Mouse (Mus musculus): Measurements from ENCODE around the gene E2f6. TPM values are rescaled to one million over a fixed set of nuclear protein-coding genes. Genes with fewer than 3 reads are reported as not detected.

E2f6 gene
- polyA plus RNA-seq, 1 experiment from 2014 or later = 77.4 TPM

DNA sequence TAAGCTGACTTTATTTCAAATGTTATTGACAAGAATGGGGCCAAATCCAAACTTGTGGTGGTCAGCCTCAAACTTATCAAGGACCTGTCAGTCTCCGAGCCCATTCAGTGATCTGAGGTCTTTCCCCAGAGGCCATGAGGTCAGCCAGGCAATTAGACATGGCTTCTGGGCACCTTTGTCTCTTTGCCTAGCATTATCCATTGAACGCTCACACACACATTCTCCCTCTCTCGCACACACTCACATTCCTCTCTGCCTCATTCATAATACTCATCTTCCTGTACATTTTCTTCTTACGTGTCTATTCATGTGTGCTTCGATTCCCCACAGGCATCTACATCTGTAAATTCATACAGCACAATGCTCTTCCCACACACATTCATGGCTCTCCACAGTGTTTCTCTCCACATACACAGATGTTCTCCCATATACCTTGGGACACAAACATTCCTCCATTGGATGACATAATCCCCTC, 6.8 kb upstream of the E2f6 start:
- no peak overlapping the region for H3K27ac ChIP-seq
- peaks cover 36% of the 10 kb centered on the region for H3K4me1 ChIP-seq
- no peak overlapping the region for H3K4me3 ChIP-seq (replicated peaks)
- 12% methylated on average over 5 of the region's 5 CpGs for WGBS
- peaks cover 60% of the 10 kb centered on the region for H3K27me3 ChIP-seq
- no peaks in the 10 kb centered on the region for H3K9me3 ChIP-seq
- H3K9ac ChIP-seq = no peak overlapping the region
- H3K36me3 ChIP-seq (replicated peaks) = no peaks in the 10 kb centered on the region
- no peak overlapping the region for H3K4me2 ChIP-seq
- no peak for ATAC-seq (ENCODE audit: low FRiP score)

GRCm38 (mm10) chr12:16805511-16805910, 5.3 kb upstream of the E2f6 start:
- peak; percentile 74 for ATAC-seq (ENCODE audit: low FRiP score)
- 5% methylated on average over 5 of the region's 5 CpGs for WGBS

GRCm38 (mm10) chr12:16808045-16808444, 2.7 kb upstream of the E2f6 start:
- WGBS = 41% methylated on average over 3 of the region's 3 CpGs
- Histone ChIP-seq H3K9me3 (no peaks in the 10 kb centered on the region), H3K4me2 (no peak overlapping the region), H3K36me3 (replicated peaks) (no peaks in the 10 kb centered on the region), H3K9ac (no peak overlapping the region), H3K4me3 (replicated peaks) (no peak overlapping the region), H3K27me3 (peaks cover 48% of the 10 kb centered on the region), H3K27ac (no peak overlapping the region), H3K4me1 (peaks cover 43% of the 10 kb centered on the region)
- ATAC-seq (ENCODE audit: low FRiP score) = no peak

More at GRCm38 (mm10) chr12:16805511-16805910, 5.3 kb upstream of the E2f6 start:
- H3K27me3 ChIP-seq = peaks cover 68% of the 10 kb centered on the region
- no peak overlapping the region for H3K9ac ChIP-seq
- no peak overlapping the region for H3K4me2 ChIP-seq
- H3K27ac ChIP-seq = no peak overlapping the region
- no peak overlapping the region for H3K4me3 ChIP-seq (replicated peaks)
- no peaks in the 10 kb centered on the region for H3K36me3 ChIP-seq (replicated peaks)
- H3K4me1 ChIP-seq = peaks cover 26% of the 10 kb centered on the region
- H3K9me3 ChIP-seq = no peaks in the 10 kb centered on the region

DNA sequence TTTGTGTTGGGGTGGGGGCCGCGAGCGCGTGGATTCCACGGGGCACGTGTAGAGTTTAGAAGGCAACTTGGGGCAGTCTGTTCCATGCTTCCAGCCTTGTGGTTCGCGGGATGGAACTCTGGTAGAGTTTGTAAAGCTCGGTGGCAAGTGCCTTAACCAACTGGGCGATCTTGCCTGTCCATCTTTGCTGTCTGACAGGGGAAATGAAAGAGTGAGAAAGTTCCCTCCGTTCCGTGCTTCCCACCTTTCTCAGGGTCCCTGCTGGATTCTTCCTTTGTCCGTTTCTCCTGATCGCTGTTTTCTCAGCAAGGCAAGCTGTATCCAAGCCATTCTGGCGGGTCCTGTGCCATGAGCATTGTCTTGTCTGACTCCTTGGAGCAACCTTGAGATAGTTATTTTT, 714 bp downstream of the E2f6 start:
- peaks cover 41% of the 10 kb centered on the region for H3K27me3 ChIP-seq
- peak; percentile 15; the same call in 1 of the 2 replicates for ATAC-seq (ENCODE audit: low FRiP score)
- no peak overlapping the region for H3K27ac ChIP-seq
- H3K36me3 ChIP-seq (replicated peaks) = peaks cover 14% of the 10 kb centered on the region
- 12% methylated on average over 15 of the region's 15 CpGs for WGBS
- peak overlapping the region; percentile 82 for H3K4me2 ChIP-seq
- peak overlapping the region; percentile 86 for H3K9ac ChIP-seq
- H3K4me3 ChIP-seq (replicated peaks) = peak overlapping the region; percentile 68
- H3K4me1 ChIP-seq = peaks cover 25% of the 10 kb centered on the region
- H3K9me3 ChIP-seq = no peaks in the 10 kb centered on the region

DNA sequence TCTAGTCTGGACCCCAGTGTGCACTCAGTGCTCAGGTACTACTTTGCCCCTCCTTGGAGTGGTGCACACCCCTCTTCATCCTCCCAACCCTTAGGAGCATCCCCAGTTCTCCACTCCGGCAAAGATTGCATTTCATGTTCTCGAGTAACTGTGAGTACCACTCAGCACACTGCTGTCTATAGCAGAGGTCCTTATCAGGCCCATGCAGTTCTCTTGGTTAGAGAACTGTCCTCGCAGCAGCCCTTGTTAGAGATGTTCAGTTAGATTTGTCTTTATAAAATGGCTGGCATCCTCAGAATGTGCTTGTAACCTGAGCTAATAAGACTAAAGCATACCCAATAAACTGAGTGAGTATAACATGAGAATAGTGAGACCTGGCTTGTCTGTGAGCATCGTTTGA, 6.4 kb downstream of the E2f6 start:
- H3K4me3 ChIP-seq (replicated peaks) = no peak overlapping the region
- no peak for ATAC-seq (ENCODE audit: low FRiP score)
- H3K9ac ChIP-seq = no peak overlapping the region
- no peak overlapping the region for H3K4me2 ChIP-seq
- H3K27me3 ChIP-seq = no peaks in the 10 kb centered on the region
- H3K4me1 ChIP-seq = peaks cover 25% of the 10 kb centered on the region
- H3K27ac ChIP-seq = 0 out of 2 replicates have a peak overlapping the region, but pooled peaks have one; percentile 36
- H3K9me3 ChIP-seq = no peaks in the 10 kb centered on the region
- WGBS = 92% methylated on average over 4 of the region's 4 CpGs
- peaks cover 51% of the 10 kb centered on the region for H3K36me3 ChIP-seq (replicated peaks)

GRCm38 (mm10) chr12:16818513-16818912, 7.8 kb downstream of the E2f6 start:
- H3K4me1 ChIP-seq = peaks cover 15% of the 10 kb centered on the region
- no peaks in the 10 kb centered on the region for H3K9me3 ChIP-seq
- peaks cover 63% of the 10 kb centered on the region for H3K36me3 ChIP-seq (replicated peaks)
- 41% methylated on average over 11 of the region's 11 CpGs for WGBS
- H3K27me3 ChIP-seq = no peaks in the 10 kb centered on the region
- no peak overlapping the region for H3K4me3 ChIP-seq (replicated peaks)
- H3K4me2 ChIP-seq = no peak overlapping the region
- no peak overlapping the region for H3K9ac ChIP-seq
- peak overlapping the region; percentile 69 for H3K27ac ChIP-seq
- ATAC-seq (ENCODE audit: low FRiP score) = peak; percentile 83

GRCm38 (mm10) chr12:16820761-16821160, 10.0 kb downstream of the E2f6 start:
- H3K36me3 ChIP-seq (replicated peaks) = peaks cover 73% of the 10 kb centered on the region
- 89% methylated on average over 7 of the region's 7 CpGs for WGBS
- no peaks in the 10 kb centered on the region for H3K27me3 ChIP-seq
- no peak overlapping the region for H3K9ac ChIP-seq
- no peak overlapping the region for H3K4me3 ChIP-seq (replicated peaks)
- H3K4me1 ChIP-seq = peaks cover 15% of the 10 kb centered on the region
- no peak for ATAC-seq (ENCODE audit: low FRiP score)
- H3K9me3 ChIP-seq = no peaks in the 10 kb centered on the region
- no peak overlapping the region for H3K4me2 ChIP-seq
- H3K27ac ChIP-seq = no peak overlapping the region

DNA sequence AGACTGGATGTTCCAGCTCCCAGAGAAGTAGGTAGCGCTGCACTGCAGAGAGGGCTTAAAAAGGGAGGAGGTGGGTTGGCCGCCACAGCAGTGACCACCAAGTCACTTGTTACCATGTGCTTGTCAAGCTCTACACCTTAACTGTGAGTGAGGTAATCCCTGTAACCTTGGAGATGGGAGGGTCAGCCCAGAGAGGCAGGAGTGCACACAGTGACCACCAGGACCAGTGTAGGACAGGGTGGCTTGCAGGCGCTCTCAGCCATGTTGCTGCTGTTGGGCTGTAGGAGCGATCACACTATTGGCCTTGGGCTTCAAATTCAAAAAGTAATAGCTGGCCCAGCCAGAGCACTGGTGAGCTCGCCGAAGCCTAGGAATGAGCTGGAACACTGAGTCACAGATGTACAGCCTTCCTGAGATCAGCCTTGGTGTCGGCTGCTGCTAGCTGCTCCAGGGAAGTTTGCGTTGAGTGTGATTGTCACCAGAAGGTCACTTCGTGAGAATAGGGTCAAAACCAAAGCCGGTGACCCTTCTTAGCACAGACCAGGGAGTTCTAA, 11.5 kb downstream of the E2f6 start:
- Histone ChIP-seq H3K27me3 (no peaks in the 10 kb centered on the region), H3K9ac (no peak overlapping the region), H3K27ac (no peak overlapping the region), H3K4me2 (no peak overlapping the region), H3K4me3 (replicated peaks) (no peak overlapping the region), H3K9me3 (no peaks in the 10 kb centered on the region), H3K4me1 (peaks cover 15% of the 10 kb centered on the region), H3K36me3 (replicated peaks) (peaks cover 75% of the 10 kb centered on the region)
- ATAC-seq (ENCODE audit: low FRiP score) = no peak
- WGBS = 94% methylated on average over 10 of the region's 10 CpGs

DNA sequence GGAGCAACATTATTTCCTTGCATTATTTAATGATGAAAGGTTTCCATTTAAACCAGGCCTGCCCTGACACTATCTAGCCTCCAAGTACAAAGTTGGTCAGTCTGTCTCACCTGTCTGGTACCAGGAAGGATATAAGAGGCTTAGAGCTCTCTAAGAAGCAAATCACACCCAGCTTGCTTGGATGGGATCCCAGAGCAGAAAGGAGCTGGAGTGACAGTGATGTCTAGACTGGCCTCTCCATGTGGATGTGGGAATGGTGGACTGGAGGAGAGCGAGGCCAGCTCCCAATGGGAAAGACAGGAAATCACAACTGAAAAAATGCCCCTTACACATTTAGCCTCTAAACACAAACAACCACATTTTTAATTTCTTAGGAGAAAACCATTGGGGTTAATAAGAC, 12.9 kb downstream of the E2f6 start:
- Histone ChIP-seq H3K27ac (no peak overlapping the region), H3K36me3 (replicated peaks) (peaks cover 82% of the 10 kb centered on the region), H3K9me3 (no peaks in the 10 kb centered on the region), H3K4me3 (replicated peaks) (no peak overlapping the region), H3K27me3 (no peaks in the 10 kb centered on the region), H3K4me2 (no peak overlapping the region), H3K4me1 (peaks cover 10% of the 10 kb centered on the region), H3K9ac (no peak overlapping the region)
- ATAC-seq (ENCODE audit: low FRiP score) = no peak
- WGBS = 100% methylated on average over 1 of the region's 1 CpGs

- H3K27ac ChIP-seq = no peak overlapping the region
- ATAC-seq (ENCODE audit: low FRiP score) = no peak
- no peak overlapping the region for H3K4me3 ChIP-seq (replicated peaks)
- H3K36me3 ChIP-seq (replicated peaks) = peaks cover 54% of the 10 kb centered on the region
- H3K4me2 ChIP-seq = no peak overlapping the region
- no peaks in the 10 kb centered on the region for H3K27me3 ChIP-seq
- 80% methylated on average over 6 of the region's 6 CpGs for WGBS
- no peaks in the 10 kb centered on the region for H3K4me1 ChIP-seq
- no peaks in the 10 kb centered on the region for H3K9me3 ChIP-seq
- H3K9ac ChIP-seq = no peak overlapping the region
Measured at GRCm38 (mm10) chr12:16828505-16828904, 17.7 kb downstream of the E2f6 start.

DNA sequence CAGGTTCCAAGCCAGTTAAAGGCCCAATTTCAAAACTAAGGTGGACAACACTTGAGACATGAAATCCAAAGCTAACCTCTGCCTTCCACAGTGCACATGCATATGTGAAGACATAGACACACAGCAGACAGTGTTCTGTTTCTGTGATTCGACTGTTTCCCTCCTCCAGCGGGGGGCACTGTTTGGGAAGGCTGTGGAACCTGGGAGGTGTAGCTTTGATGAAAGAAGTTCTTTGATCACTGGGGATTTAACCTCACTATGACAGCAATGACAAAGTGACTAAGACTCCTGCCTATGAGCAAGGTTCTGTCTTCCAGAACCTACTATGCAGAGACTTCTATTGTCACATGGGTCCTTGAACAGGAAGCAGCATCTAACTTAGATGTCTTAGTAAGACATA, 19.0 kb downstream of the E2f6 start:
- H3K4me1 ChIP-seq = no peaks in the 10 kb centered on the region
- ATAC-seq (ENCODE audit: low FRiP score) = no peak
- no peak overlapping the region for H3K27ac ChIP-seq
- H3K4me2 ChIP-seq = no peak overlapping the region
- H3K4me3 ChIP-seq (replicated peaks) = no peak overlapping the region
- no peaks in the 10 kb centered on the region for H3K9me3 ChIP-seq
- H3K36me3 ChIP-seq (replicated peaks) = peaks cover 43% of the 10 kb centered on the region
- H3K27me3 ChIP-seq = no peaks in the 10 kb centered on the region
- 77% methylated on average over 2 of the region's 2 CpGs for WGBS
- no peak overlapping the region for H3K9ac ChIP-seq

- peaks cover 30% of the 10 kb centered on the region for H3K36me3 ChIP-seq (replicated peaks)
- no peak overlapping the region for H3K4me3 ChIP-seq (replicated peaks)
- no peaks in the 10 kb centered on the region for H3K27me3 ChIP-seq
- H3K9me3 ChIP-seq = no peaks in the 10 kb centered on the region
- H3K27ac ChIP-seq = no peak overlapping the region
- H3K4me1 ChIP-seq = no peaks in the 10 kb centered on the region
- 84% methylated on average over 4 of the region's 4 CpGs for WGBS
- H3K4me2 ChIP-seq = no peak overlapping the region
- no peak overlapping the region for H3K9ac ChIP-seq
- ATAC-seq (ENCODE audit: low FRiP score) = no peak
Measured at GRCm38 (mm10) chr12:16831071-16831470, 20.3 kb downstream of the E2f6 start.

DNA sequence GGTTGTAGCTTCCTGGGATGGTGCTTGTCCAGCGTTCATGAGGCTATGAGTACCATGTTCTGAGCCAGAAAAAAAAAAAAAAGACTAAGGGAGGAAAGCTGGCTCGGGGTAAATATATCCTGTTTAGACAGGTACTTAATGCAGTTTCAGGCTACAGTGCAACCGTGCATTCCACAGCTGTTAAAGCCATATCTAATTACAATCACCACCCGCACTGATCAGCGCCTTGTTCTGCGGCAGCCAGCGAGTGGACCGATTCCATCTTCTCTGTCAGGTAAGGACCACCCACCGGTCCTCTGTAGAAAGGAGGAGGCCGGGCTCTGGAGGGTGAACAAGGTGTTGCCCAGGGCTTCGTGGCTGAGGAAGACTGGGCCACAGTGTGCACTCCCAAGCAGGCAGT, 23.9 kb downstream of the E2f6 start:
- ATAC-seq (ENCODE audit: low FRiP score) = no peak
- H3K9ac ChIP-seq = no peak overlapping the region
- H3K27me3 ChIP-seq = no peaks in the 10 kb centered on the region
- H3K4me2 ChIP-seq = no peak overlapping the region
- no peak overlapping the region for H3K4me3 ChIP-seq (replicated peaks)
- no peak overlapping the region for H3K27ac ChIP-seq
- no peaks in the 10 kb centered on the region for H3K4me1 ChIP-seq
- WGBS = 79% methylated on average over 11 of the region's 11 CpGs
- peaks cover 2% of the 10 kb centered on the region; the same call in 1 of the 2 replicates for H3K36me3 ChIP-seq (replicated peaks)
- H3K9me3 ChIP-seq = 0 out of 2 replicates have a peak, but pooled peaks cover 5% of the 10 kb centered on the region
